Mouse (Mus musculus) liver, embryonic 12.5 days (tissue): ENCODE data around the gene Syt14. TPM values are rescaled to one million over a fixed set of nuclear protein-coding genes. Genes with fewer than 3 reads are reported as not detected.

Experiments used
- ATAC-seq: fragments of 200-750 bp; cut with Nextera tagmentation; 2 replicates; pipeline ENCODE4 v1.8.0; 2017; ENCODE audit warnings: moderate number of reproducible peaks, mild to moderate bottlenecking, moderate library complexity
- H3K27ac ChIP-seq: fragments of 300-500 bp; sonication (generic); 2 replicates; pipeline ENCODE4 v1.5.1; 2016; ENCODE audit warnings: mild to moderate bottlenecking
- H3K27me3 ChIP-seq: fragments of 300-500 bp; sonication (generic); replicated peaks from 2 replicates; pipeline ENCODE4 v1.6.1; 2016; ENCODE audit warnings: mild to moderate bottlenecking, moderate library complexity
- H3K36me3 ChIP-seq: fragments of 300-500 bp; sonication (generic); 2 replicates; pipeline ENCODE4 v1.6.1; 2016; ENCODE audit warnings: mild to moderate bottlenecking, moderate library complexity
- H3K4me1 ChIP-seq: fragments of 300-500 bp; sonication (generic); 2 replicates; pipeline ENCODE4 v1.6.1; 2016
- H3K4me2 ChIP-seq: fragments of 300-500 bp; sonication (generic); 2 replicates; pipeline ENCODE4 v1.6.1; 2016; ENCODE audit warnings: mild to moderate bottlenecking, moderate library complexity
- H3K4me3 ChIP-seq: fragments of 300-500 bp; sonication (generic); 2 replicates; pipeline ENCODE4 v1.5.1; 2016; ENCODE audit warnings: mild to moderate bottlenecking, moderate library complexity
- H3K9ac ChIP-seq: fragments of 300-500 bp; sonication (generic); 2 replicates; pipeline ENCODE4 v1.6.1; 2016; ENCODE audit warnings: mild to moderate bottlenecking, moderate library complexity
- H3K9me3 ChIP-seq: fragments of 300-500 bp; sonication (generic); replicated peaks from 2 replicates; pipeline ENCODE4 v1.6.1; 2016; ENCODE audit warnings: mild to moderate bottlenecking, moderate library complexity
- WGBS: fragments of 180-500 bp; shearing (Covaris S2); methylation state at CpG from one replicate; pipeline ENCODE4 v1.1.7; 2016; ENCODE audit not compliant: insufficient replicate concordance; 5-methylcytosine and 5-hydroxymethylcytosine counted together
- polyA plus RNA-seq: library from polyadenylated mRNA; unstranded; fragments of >200 nt; fragmentation: Nextera tagmentation; extraction: Ambion mirVana; gene quantifications from 2 replicates; pipeline ENCODE4 v1.2.1, GENCODE M21; 2016

The Syt14 gene
- polyA plus RNA-seq, 1 experiment from 2014 or later, result 5.5 TPM

DNA sequence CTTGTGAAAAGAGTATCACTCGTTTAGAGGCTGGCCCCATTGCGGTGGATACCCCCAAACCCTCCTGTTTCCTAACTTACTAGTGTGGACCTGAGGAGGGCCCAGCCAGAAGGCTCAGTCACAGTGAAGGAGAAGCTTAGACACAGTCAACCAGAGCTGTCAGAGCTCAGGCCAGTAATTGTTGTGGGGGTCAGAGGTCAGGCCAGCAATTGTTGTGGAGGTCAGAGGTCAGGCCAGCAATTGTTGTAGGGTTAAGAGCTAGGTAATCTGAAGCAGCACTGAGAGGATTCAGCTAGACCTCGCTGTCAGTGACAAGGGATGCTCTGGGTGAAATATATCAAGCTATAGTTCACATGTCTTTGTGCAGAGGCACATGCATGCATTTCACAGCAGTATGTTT is 188.3 kb downstream of the Syt14 start:
- ATAC-seq, result no peak
- Histone ChIP-seq H3K9ac (no peak overlapping the region), H3K4me3 (no peak overlapping the region), H3K27me3 (peaks cover 70% of the 10 kb centered on the region), H3K9me3 (no peaks in the 10 kb centered on the region), H3K36me3 (no peaks in the 10 kb centered on the region), H3K4me2 (no peak overlapping the region), H3K4me1 (no peaks in the 10 kb centered on the region), H3K27ac (no peak overlapping the region)
- WGBS, result 51% methylated on average over 3 of the region's 3 CpGs

Other genes with a start within 250 kb of the Syt14 start
- 1.8 and 3.6 TPM in 2 replicates for gene Sertad4, start 180.0 kb downstream of the Syt14 start, polyA plus RNA-seq
- gene Diexf, start 94.5 kb upstream of the Syt14 start, polyA plus RNA-seq, result 4.4 and 5.4 TPM in 2 replicates
- gene Irf6, start 117.3 kb upstream of the Syt14 start, polyA plus RNA-seq, result 2.6 and 2.8 TPM in 2 replicates
- gene A130010J15Rik, start 132.3 kb upstream of the Syt14 start, polyA plus RNA-seq, result 6.9 and 7.7 TPM in 2 replicates
- 7.0 and 8.6 TPM in 2 replicates for gene Traf3ip3, start 165.9 kb upstream of the Syt14 start, polyA plus RNA-seq
- 0.04 and 0.25 TPM in 2 replicates for gene Lamb3, start 171.9 kb upstream of the Syt14 start, polyA plus RNA-seq
- 0.89 and 1.2 TPM in 2 replicates for gene Hsd11b1, start 228.3 kb upstream of the Syt14 start, polyA plus RNA-seq
- 23.8 and 27.0 TPM in 2 replicates for gene G0s2, start 237.4 kb upstream of the Syt14 start, polyA plus RNA-seq